Mouse (Mus musculus) midbrain, embryonic 14.5 days (tissue): ENCODE results near the gene Cdk12. TPM values are rescaled to one million over a fixed set of nuclear protein-coding genes. Genes with fewer than 3 reads are reported as not detected.

ENCODE experiments used
- ATAC-seq: fragments of 200-750 bp; cut with Nextera tagmentation; 2 replicates; pipeline ENCODE4 v1.8.0; 2017; ENCODE audit warnings: moderate number of reproducible peaks, moderate library complexity; ENCODE audit not compliant: low FRiP score, low TSS enrichment
- DNase-seq: peaks from one replicate; pipeline ENCODE4 v3.0.0-alpha.2; 2015
- H3K27ac ChIP-seq: fragments of 300-500 bp; sonication (generic); replicated peaks from 2 replicates; pipeline ENCODE4 v1.5.1; 2014; ENCODE audit warnings: mild to moderate bottlenecking, low read depth, low read length, moderate library complexity
- H3K27me3 ChIP-seq: fragments of 300-500 bp; sonication (generic); 2 replicates; pipeline ENCODE4 v1.6.1; 2014; ENCODE audit warnings: low read length, control low read depth, mixed read lengths; ENCODE audit not compliant: control insufficient read depth, insufficient read depth
- H3K36me3 ChIP-seq: fragments of 300-500 bp; sonication (generic); 2 replicates; pipeline ENCODE4 v1.6.1; 2014; ENCODE audit warnings: low read length, control low read depth; ENCODE audit not compliant: control insufficient read depth, insufficient read depth
- H3K4me1 ChIP-seq: fragments of 300-500 bp; sonication (generic); 2 replicates; pipeline ENCODE4 v1.6.1; 2014; ENCODE audit warnings: mild to moderate bottlenecking, antibody characterized with exemption, low read length, control low read depth; ENCODE audit not compliant: control insufficient read depth, insufficient read depth
- H3K4me2 ChIP-seq: fragments of 300-500 bp; sonication (generic); 2 replicates; pipeline ENCODE4 v1.6.1; 2014; ENCODE audit warnings: mild to moderate bottlenecking, low read length, moderate library complexity
- H3K4me3 ChIP-seq: fragments of 300-500 bp; sonication (generic); replicated peaks from 2 replicates; pipeline ENCODE4 v1.5.1; 2014; ENCODE audit warnings: low read depth, low read length
- H3K9ac ChIP-seq: fragments of 300-500 bp; sonication (generic); replicated peaks from 2 replicates; pipeline ENCODE4 v1.6.1; 2014; ENCODE audit warnings: mild to moderate bottlenecking, low read length, moderate library complexity
- H3K9me3 ChIP-seq: fragments of 300-500 bp; sonication (generic); 2 replicates; pipeline ENCODE4 v1.6.1; 2016; ENCODE audit warnings: low read length, control low read depth, mixed read lengths; ENCODE audit not compliant: control insufficient read depth
- WGBS: fragments of 180-500 bp; shearing (Covaris S2); extraction: QIAGEN DNeasy Blood & Tissue Kit; methylation state at CpG from one replicate; pipeline ENCODE4 v1.1.7; 2014; 5-methylcytosine and 5-hydroxymethylcytosine counted together
- polyA plus RNA-seq: library from polyadenylated mRNA; unstranded; fragments of >200 nt; fragmentation: Nextera tagmentation; extraction: Ambion mirVana; gene quantifications from 2 replicates; pipeline ENCODE4 v1.2.1, GENCODE M21; 2014

The Cdk12 gene
- polyA plus RNA-seq, 1 experiment from 2014 or later: 12.4 TPM

GRCm38 (mm10) chr11:98266699-98267402, 64.0 kb downstream of the Cdk12 start:
- Histone ChIP-seq H3K4me2 (no peak overlapping the region), H3K9me3 (no peaks in the 10 kb centered on the region), H3K4me3 (no peak overlapping the region), H3K27ac (no peak overlapping the region), H3K4me1 (no peaks in the 10 kb centered on the region), H3K27me3 (no peaks in the 10 kb centered on the region), H3K36me3 (peaks cover 53% of the 10 kb centered on the region), H3K9ac (no peak overlapping the region)
- WGBS: 75% methylated on average over 6 of the region's 6 CpGs
- DNase-seq: peak; percentile 16
- no peak for ATAC-seq

GRCm38 (mm10) chr11:98270066-98270465, 67.2 kb downstream of the Cdk12 start:
- H3K4me2 ChIP-seq: no peak overlapping the region
- DNase-seq (no peak), ATAC-seq (no peak)
- no peaks in the 10 kb centered on the region for H3K27me3 ChIP-seq
- H3K36me3 ChIP-seq: peaks cover 74% of the 10 kb centered on the region
- H3K27ac ChIP-seq: no peak overlapping the region
- H3K9ac ChIP-seq: no peak overlapping the region
- WGBS: 95% methylated on average over 3 of the region's 3 CpGs
- H3K4me1 ChIP-seq: no peaks in the 10 kb centered on the region
- H3K4me3 ChIP-seq: no peak overlapping the region
- H3K9me3 ChIP-seq: no peaks in the 10 kb centered on the region

- Histone ChIP-seq H3K9ac (no peak overlapping the region), H3K4me1 (no peaks in the 10 kb centered on the region), H3K9me3 (no peaks in the 10 kb centered on the region), H3K4me2 (no peak overlapping the region), H3K27me3 (no peaks in the 10 kb centered on the region), H3K4me3 (no peak overlapping the region), H3K36me3 (peaks cover 74% of the 10 kb centered on the region), H3K27ac (no peak overlapping the region)
- DNase-seq: no peak
- no peak for ATAC-seq
Observed at GRCm38 (mm10) chr11:98270466-98270865, 67.6 kb downstream of the Cdk12 start.

GRCm38 (mm10) chr11:98283740-98284139, 80.9 kb downstream of the Cdk12 start:
- peak overlapping the region; percentile 49 for H3K4me2 ChIP-seq
- H3K27ac ChIP-seq: peak overlapping the region; percentile 70
- 21% methylated on average over 9 of the region's 9 CpGs for WGBS
- H3K36me3 ChIP-seq: peaks cover 7% of the 10 kb centered on the region
- ATAC-seq (peak; percentile 48; the same call in 1 of the 2 replicates), DNase-seq (peak; percentile 67)
- no peaks in the 10 kb centered on the region for H3K27me3 ChIP-seq
- no peak overlapping the region for H3K9ac ChIP-seq
- H3K9me3 ChIP-seq: no peaks in the 10 kb centered on the region
- H3K4me1 ChIP-seq: peaks cover 11% of the 10 kb centered on the region
- H3K4me3 ChIP-seq: no peak overlapping the region

GRCm38 (mm10) chr11:98284230-98284629, 81.4 kb downstream of the Cdk12 start:
- DNase-seq (peak; percentile 84), ATAC-seq (peak; percentile 85)
- Histone ChIP-seq H3K9ac (no peak overlapping the region), H3K9me3 (no peaks in the 10 kb centered on the region), H3K27ac (peak overlapping the region; percentile 80), H3K4me2 (peak overlapping the region; percentile 49), H3K36me3 (peaks cover 2% of the 10 kb centered on the region), H3K27me3 (no peaks in the 10 kb centered on the region), H3K4me3 (peak overlapping the region; percentile 22), H3K4me1 (peaks cover 11% of the 10 kb centered on the region)
- under 1% methylated on average over 14 of the region's 17 CpGs for WGBS

GRCm38 (mm10) chr11:98285368-98285767, 82.5 kb downstream of the Cdk12 start:
- Histone ChIP-seq H3K4me1 (peaks cover 23% of the 10 kb centered on the region), H3K9ac (no peak overlapping the region), H3K4me3 (no peak overlapping the region), H3K27ac (no peak overlapping the region), H3K9me3 (no peaks in the 10 kb centered on the region), H3K27me3 (no peaks in the 10 kb centered on the region), H3K4me2 (no peak overlapping the region), H3K36me3 (no peaks in the 10 kb centered on the region)
- 36% methylated on average over 2 of the region's 2 CpGs for WGBS
- ATAC-seq (no peak), DNase-seq (peak; percentile 54)

GRCm38 (mm10) chr11:98287531-98287930, 84.7 kb downstream of the Cdk12 start:
- 45% methylated on average over 5 of the region's 5 CpGs for WGBS
- no peak overlapping the region for H3K4me2 ChIP-seq
- no peak overlapping the region for H3K4me3 ChIP-seq
- no peak for ATAC-seq
- no peak overlapping the region for H3K9ac ChIP-seq
- no peaks in the 10 kb centered on the region for H3K9me3 ChIP-seq
- peaks cover 23% of the 10 kb centered on the region for H3K4me1 ChIP-seq
- no peak overlapping the region for H3K27ac ChIP-seq
- no peaks in the 10 kb centered on the region for H3K27me3 ChIP-seq
- no peak for DNase-seq
- H3K36me3 ChIP-seq: no peaks in the 10 kb centered on the region

- H3K4me1 ChIP-seq: peaks cover 23% of the 10 kb centered on the region
- H3K27me3 ChIP-seq: no peaks in the 10 kb centered on the region
- H3K27ac ChIP-seq: no peak overlapping the region
- H3K4me2 ChIP-seq: no peak overlapping the region
- H3K9me3 ChIP-seq: no peaks in the 10 kb centered on the region
- no peak overlapping the region for H3K9ac ChIP-seq
- DNase-seq: no peak
- no peak overlapping the region for H3K4me3 ChIP-seq
- WGBS: 47% methylated on average over 7 of the region's 7 CpGs
- no peak for ATAC-seq
- H3K36me3 ChIP-seq: no peaks in the 10 kb centered on the region
Observed at GRCm38 (mm10) chr11:98287961-98288360, 85.1 kb downstream of the Cdk12 start.

- no peak for ATAC-seq
- WGBS: 40% methylated on average over 13 of the region's 13 CpGs
- H3K4me2 ChIP-seq: no peak overlapping the region
Observed at GRCm38 (mm10) chr11:98289873-98290272, 87.0 kb downstream of the Cdk12 start.

More at GRCm38 (mm10) chr11:98289873-98290272, 87.0 kb downstream of the Cdk12 start:
- no peaks in the 10 kb centered on the region for H3K9me3 ChIP-seq
- H3K36me3 ChIP-seq: no peaks in the 10 kb centered on the region
- DNase-seq: peak; percentile 69
- peaks cover 12% of the 10 kb centered on the region; the same call in 1 of the 2 replicates for H3K4me1 ChIP-seq
- no peak overlapping the region for H3K4me3 ChIP-seq
- no peaks in the 10 kb centered on the region for H3K27me3 ChIP-seq
- no peak overlapping the region for H3K9ac ChIP-seq
- H3K27ac ChIP-seq: peak overlapping the region; percentile 49; the same call in 1 of the 2 replicates
